Mouse (Mus musculus) thymus, postnatal 0 days (tissue): ENCODE measurements around the gene Gm12886. TPM values are rescaled to one million over a fixed set of nuclear protein-coding genes. Genes with fewer than 3 reads are reported as not detected.

ENCODE experiments used
- DNase-seq: peaks from one replicate; pipeline ENCODE4 v3.0.0-alpha.2; 2015; ENCODE audit warnings: low spot score
- polyA plus RNA-seq: library from polyadenylated mRNA; unstranded; fragments of >200 nt; fragmentation: Nextera tagmentation; extraction: Ambion mirVana; gene quantifications from 2 replicates; pipeline ENCODE4 v1.2.1, GENCODE M21; 2015

Gm12886 gene
- not detected in 2 replicates for polyA plus RNA-seq

DNA sequence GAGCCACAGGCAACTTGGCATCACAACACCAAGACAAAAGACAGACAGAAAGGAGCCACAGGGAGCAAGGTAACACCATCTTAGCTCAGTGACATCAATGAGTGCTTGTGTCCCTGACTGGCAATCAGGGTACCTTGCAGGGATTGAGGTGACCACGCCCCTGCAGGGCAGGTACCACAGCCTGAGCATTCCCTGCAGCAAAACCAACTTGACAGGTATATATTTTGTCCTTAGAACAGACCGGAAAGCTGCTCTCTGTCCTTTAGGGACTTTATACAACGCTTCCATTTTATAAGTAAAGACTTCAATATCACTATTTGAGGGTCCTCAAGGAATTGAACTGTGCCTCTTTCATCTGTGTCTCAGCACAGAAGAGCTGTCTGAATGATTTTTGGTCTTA is at the start of gene Gm12886:
Gene Gm12886, minus strand, starts transcription at position 101 of the 400 bp plus-strand sequence.
- no peak for DNase-seq

Other genes with a start within 250 kb of the Gm12886 start
- 14.4 and 17.7 TPM in 2 replicates for gene Rlf, start 208.0 kb downstream of the Gm12886 start, polyA plus RNA-seq
- gene Gm12888, start 98.2 kb downstream of the Gm12886 start, polyA plus RNA-seq, result not detected in 2 replicates
- not detected in 2 replicates for gene Gm12887, start 199.0 kb upstream of the Gm12886 start, polyA plus RNA-seq